Comparison of ENCODE assay signal across 10 mouse cellular contexts in genomic region chr6:83598646-83599045, GRCm38 (mm10). TPM values are rescaled to one million over a fixed set of nuclear protein-coding genes. Genes with fewer than 3 reads are reported as not detected.
DNase-seq lines count a peak whose midpoint lies in the region; ATAC-seq and TF ChIP-seq lines count a peak whose summit lies in the region.
"Had no signal": no experiment of that assay in that cellular context is flagged by ENCODE, and none has a peak within 500 bp of the region (broad histone marks: within the 10 kb centered on the region; RNA-seq: fewer than 3 reads in every experiment).

No protein-coding gene starts in this region.

- H3K27ac ChIP-seq in embryonic facial prominence, embryonic 12.5 days = no peak overlapping the region
- no peak overlapping the region for H3K27ac ChIP-seq in heart, embryonic 14.5 days (replicated peaks in 1 of 2; ENCODE audit: control insufficient read depth in 1 of 2, insufficient read depth in 1 of 2, low read depth in 2 of 2, low read length in 2 of 2)
- H3K27ac ChIP-seq in kidney, postnatal 0 days = no peak overlapping the region

- peak overlapping the region; percentile 32 for H3K4me3 ChIP-seq in embryonic facial prominence, embryonic 12.5 days
- peak overlapping the region; percentile 33 to 43; a peak in 3 of 4 replicates for H3K4me3 ChIP-seq in heart, embryonic 14.5 days (ENCODE audit: control insufficient read depth in 1 of 2, insufficient read depth in 1 of 2, low read depth in 1 of 2, low read length in 2 of 2)
- H3K4me3 ChIP-seq in kidney, postnatal 0 days (replicated peaks; ENCODE audit: low read depth, low read length) = peak overlapping the region; percentile 17; the same call in 1 of the 2 replicates

- no peaks in the 10 kb centered on the region for H3K4me1 ChIP-seq in embryonic facial prominence, embryonic 12.5 days
- H3K4me1 ChIP-seq in heart, embryonic 14.5 days (ENCODE audit: control insufficient read depth in 2 of 2, insufficient read depth in 2 of 2, low read length in 2 of 2) = peaks cover 13 to 18% of the 10 kb centered on the region in 2 experiments
- no peaks in the 10 kb centered on the region for H3K4me1 ChIP-seq in kidney, postnatal 0 days (replicated peaks; ENCODE audit: insufficient read depth, low read length)

- WGBS in embryonic facial prominence, embryonic 12.5 days = 8% methylated on average over 9 of the region's 9 CpGs
- 8% methylated on average over 9 of the region's 9 CpGs for WGBS in heart, embryonic 14.5 days
- WGBS in kidney, postnatal 0 days = 13% methylated on average over 9 of the region's 9 CpGs

- H3K4me2 ChIP-seq in embryonic facial prominence, embryonic 12.5 days (replicated peaks) = peak overlapping the region; percentile 53
- H3K4me2 ChIP-seq in heart, embryonic 14.5 days (ENCODE audit: low read length) = peak overlapping the region; percentile 68
- H3K4me2 ChIP-seq in kidney, postnatal 0 days (ENCODE audit: low read length) = peak overlapping the region; percentile 58

- no peak for ATAC-seq in embryonic facial prominence, embryonic 12.5 days (ENCODE audit: insufficient number of reproducible peaks, insufficient read depth, low FRiP score, low TSS enrichment)
- no peak for ATAC-seq in heart, embryonic 14.5 days (ENCODE audit: insufficient number of reproducible peaks, insufficient read depth, low FRiP score, low read depth)
- ATAC-seq in kidney, postnatal 0 days (replicated peaks; ENCODE audit: low FRiP score, low read depth) = no peak

- H3K9ac ChIP-seq in embryonic facial prominence, embryonic 12.5 days = peak overlapping the region; percentile 41; the same call in 1 of the 2 replicates
- H3K9ac ChIP-seq in heart, embryonic 14.5 days (ENCODE audit: low read length) = no peak overlapping the region
- no peak overlapping the region for H3K9ac ChIP-seq in kidney, postnatal 0 days (ENCODE audit: low read depth, low read length)

- H3K27me3 ChIP-seq in embryonic facial prominence, embryonic 12.5 days = no peaks in the 10 kb centered on the region
- H3K27me3 ChIP-seq in heart, embryonic 14.5 days (ENCODE audit: control insufficient read depth, insufficient read depth, low read length) = no peaks in the 10 kb centered on the region
- H3K27me3 ChIP-seq in kidney, postnatal 0 days (ENCODE audit: insufficient read depth, low read length) = no peaks in the 10 kb centered on the region

- peak; percentile 31 to 32 for DNase-seq in adrenal gland, adult 18-20 months (ENCODE audit: low spot score in 2 of 2)
- no peak for DNase-seq in adrenal gland, postnatal 4 days (ENCODE audit: low spot score in 2 of 2)
- peak; percentile 42 for DNase-seq in adipocyte (ENCODE audit: low spot score)
- DNase-seq in kidney, postnatal 0 days (ENCODE audit: low spot score) = peak; percentile 54
- peak; percentile 69 for DNase-seq in lung, postnatal 10 days
- DNase-seq in right cerebral cortex, postnatal 10 days (ENCODE audit: low spot score in 2 of 2) = peak; percentile 44 to 61

- TF ChIP-seq CTCF in kidney, postnatal 0 days (IDR thresholded peaks at IDR 0.05; ENCODE audit: low read depth) = peak; percentile 66

- H3K36me3 ChIP-seq in embryonic facial prominence, embryonic 12.5 days = no peaks in the 10 kb centered on the region
- H3K36me3 ChIP-seq in heart, embryonic 14.5 days (ENCODE audit: control insufficient read depth, insufficient read depth, low read length) = no peaks in the 10 kb centered on the region
- H3K36me3 ChIP-seq in kidney, postnatal 0 days (ENCODE audit: insufficient read depth, low read length) = no peaks in the 10 kb centered on the region

- no peaks in the 10 kb centered on the region for H3K9me3 ChIP-seq in embryonic facial prominence, embryonic 12.5 days
- H3K9me3 ChIP-seq in heart, embryonic 14.5 days (ENCODE audit: control insufficient read depth, low read length) = no peaks in the 10 kb centered on the region
- H3K9me3 ChIP-seq in kidney, postnatal 0 days (replicated peaks; ENCODE audit: low read length) = no peaks in the 10 kb centered on the region

RNA-seq across cellular contexts. Expression of gene Stambp, which starts 26.1 kb away (rescaled TPM):
- total RNA-seq in adrenal gland, adult 18-20 months (2021) = 10 to 100 TPM; 20.6 to 21.8 TPM
- 10 to 100 TPM; 32.9 to 33.0 TPM for total RNA-seq in adrenal gland, postnatal 4 days (2021)
- 22.0 and 22.7 TPM in 2 replicates for polyA plus RNA-seq in embryonic facial prominence, embryonic 12.5 days (2016; fragmentation: Nextera tagmentation; extraction: Ambion mirVana)
- polyA plus RNA-seq in heart, embryonic 14.5 days (2014; fragmentation: Nextera tagmentation; extraction: Ambion mirVana) = 27.7 TPM in 2 replicates
- polyA plus RNA-seq in kidney, postnatal 0 days (2015; fragmentation: Nextera tagmentation; extraction: Ambion mirVana) = 30.2 and 31.2 TPM in 2 replicates

RNA-seq across cellular contexts. Expression of gene Clec4f, which starts 57.3 kb away (rescaled TPM):
- not detected for total RNA-seq in adrenal gland, adult 18-20 months (2021)
- 1 to 10 TPM in 1 of 2 experiments, under 1 TPM in 1; 0.22 to 6.4 TPM for total RNA-seq in adrenal gland, postnatal 4 days (2021)
- polyA plus RNA-seq in embryonic facial prominence, embryonic 12.5 days (2016; fragmentation: Nextera tagmentation; extraction: Ambion mirVana) = not detected in 2 replicates
- 0.46 and 0.70 TPM in 2 replicates for polyA plus RNA-seq in heart, embryonic 14.5 days (2014; fragmentation: Nextera tagmentation; extraction: Ambion mirVana)
- polyA plus RNA-seq in kidney, postnatal 0 days (2015; fragmentation: Nextera tagmentation; extraction: Ambion mirVana) = not detected in 2 replicates
- polyA plus RNA-seq: C2C12; large intestine, adult 2 months had no signal

Comparison
In these comparisons a context has a peak if more than half of its experiments do, and no peak if none do; other contexts are left out.
1. DNase-seq: peak in adrenal gland, adult 18-20 months (2 of 2), adipocyte (single experiment), kidney, postnatal 0 days (single experiment), lung, postnatal 10 days (single experiment) and right cerebral cortex, postnatal 10 days (2 of 2); none in adrenal gland, postnatal 4 days (0 of 2).
2. Peak in every context shown above with its lines, with median percentiles within 50 percentile points of each other: H3K4me2 ChIP-seq and H3K4me3 ChIP-seq.